ENCODE assay signal across 8 mouse cellular contexts in genomic region chr11:85138776-85139474, GRCm38 (mm10). TPM values are rescaled to one million over a fixed set of nuclear protein-coding genes. Genes with fewer than 3 reads are reported as not detected.
DNase-seq lines count a peak whose midpoint lies in the region; ATAC-seq and TF ChIP-seq lines count a peak whose summit lies in the region.

No protein-coding gene starts in this region.

- peak overlapping the region; percentile 76 for H3K4me2 ChIP-seq in forebrain, embryonic 12.5 days
- peak overlapping the region; percentile 67 for H3K4me2 ChIP-seq in intestine, embryonic 14.5 days (ENCODE audit: low read length)
- H3K4me2 ChIP-seq in limb, embryonic 13.5 days (replicated peaks), result peak overlapping the region; percentile 68
- H3K4me2 ChIP-seq in neural tube, embryonic 11.5 days (ENCODE audit: low read depth), result peak overlapping the region; percentile 64

- peaks cover 14% of the 10 kb centered on the region for H3K4me1 ChIP-seq in forebrain, embryonic 12.5 days
- H3K4me1 ChIP-seq in intestine, embryonic 14.5 days (replicated peaks; ENCODE audit: control insufficient read depth, insufficient read depth, low read length), result no peaks in the 10 kb centered on the region; the same call in 1 of the 2 replicates
- peaks cover 11% of the 10 kb centered on the region for H3K4me1 ChIP-seq in limb, embryonic 13.5 days
- H3K4me1 ChIP-seq in neural tube, embryonic 11.5 days (ENCODE audit: control insufficient read depth, insufficient read depth, low read length), result no peaks in the 10 kb centered on the region

- no peaks in the 10 kb centered on the region for H3K36me3 ChIP-seq in forebrain, embryonic 12.5 days (replicated peaks)
- H3K36me3 ChIP-seq in intestine, embryonic 14.5 days (ENCODE audit: control insufficient read depth, insufficient read depth, low read length), result no peaks in the 10 kb centered on the region
- no peaks in the 10 kb centered on the region for H3K36me3 ChIP-seq in limb, embryonic 13.5 days
- H3K36me3 ChIP-seq in neural tube, embryonic 11.5 days (ENCODE audit: control insufficient read depth, insufficient read depth, low read length), result no peaks in the 10 kb centered on the region

- no peak for TF ChIP-seq CTCF in brain, embryonic 14.5 days (IDR thresholded peaks at IDR 0.05; ENCODE audit: borderline replicate concordance, extremely low read depth, insufficient read depth, insufficient read length)

- no peaks in the 10 kb centered on the region for H3K27me3 ChIP-seq in forebrain, embryonic 12.5 days
- no peaks in the 10 kb centered on the region for H3K27me3 ChIP-seq in intestine, embryonic 14.5 days (replicated peaks; ENCODE audit: control insufficient read depth, insufficient read depth, low read length)
- no peaks in the 10 kb centered on the region for H3K27me3 ChIP-seq in limb, embryonic 13.5 days
- no peaks in the 10 kb centered on the region for H3K27me3 ChIP-seq in neural tube, embryonic 11.5 days (ENCODE audit: control insufficient read depth, insufficient read depth, low read length)

- H3K9ac ChIP-seq in forebrain, embryonic 12.5 days, result peak overlapping the region; percentile 91
- peak overlapping the region; percentile 72 for H3K9ac ChIP-seq in intestine, embryonic 14.5 days (ENCODE audit: low read length)
- H3K9ac ChIP-seq in limb, embryonic 13.5 days, result peak overlapping the region; percentile 81
- H3K9ac ChIP-seq in neural tube, embryonic 11.5 days (ENCODE audit: low read length), result peak overlapping the region; percentile 79

- peak overlapping the region; percentile 79 for H3K4me3 ChIP-seq in forebrain, embryonic 12.5 days (replicated peaks)
- H3K4me3 ChIP-seq in intestine, embryonic 14.5 days (ENCODE audit: low read depth, low read length), result peak overlapping the region; percentile 78
- peak overlapping the region; percentile 77 for H3K4me3 ChIP-seq in limb, embryonic 13.5 days
- H3K4me3 ChIP-seq in neural tube, embryonic 11.5 days (ENCODE audit: low read depth, low read length), result peak overlapping the region; percentile 91

- no peak for ATAC-seq in forebrain, embryonic 12.5 days (ENCODE audit: low FRiP score)
- ATAC-seq in intestine, embryonic 14.5 days (replicated peaks; ENCODE audit: low FRiP score, low TSS enrichment, low read depth), result no peak
- ATAC-seq in limb, embryonic 13.5 days (ENCODE audit: low FRiP score, low read depth), result no peak
- ATAC-seq in neural tube, embryonic 11.5 days (ENCODE audit: insufficient read depth, low FRiP score, low TSS enrichment), result no peak

- H3K9me3 ChIP-seq in forebrain, embryonic 12.5 days, result no peaks in the 10 kb centered on the region
- no peaks in the 10 kb centered on the region for H3K9me3 ChIP-seq in intestine, embryonic 14.5 days (ENCODE audit: control insufficient read depth, low read length)
- no peaks in the 10 kb centered on the region for H3K9me3 ChIP-seq in limb, embryonic 13.5 days
- H3K9me3 ChIP-seq in neural tube, embryonic 11.5 days (ENCODE audit: control insufficient read depth, low read length), result no peaks in the 10 kb centered on the region

- H3K27ac ChIP-seq in forebrain, embryonic 12.5 days, result peak overlapping the region; percentile 77
- H3K27ac ChIP-seq in intestine, embryonic 14.5 days (ENCODE audit: low read depth), result peak overlapping the region; percentile 67; the same call in 1 of the 2 replicates
- peak overlapping the region; percentile 67; the same call in 1 of the 2 replicates for H3K27ac ChIP-seq in limb, embryonic 13.5 days
- H3K27ac ChIP-seq in neural tube, embryonic 11.5 days (ENCODE audit: low read depth, low read length), result peak overlapping the region; percentile 73

- DNase-seq in layer of hippocampus, adult 11-12 months (ENCODE audit: low spot score), result peak; percentile 12
- DNase-seq in layer of hippocampus, adult 9-10 months (ENCODE audit: low spot score), result no peak
- peak; percentile 71 for DNase-seq in brain, embryonic 14.5 days (ENCODE audit: low read depth)
- peak; percentile 57 for DNase-seq in intestine, embryonic 14.5 days (ENCODE audit: low spot score)
- peak; percentile 9 for DNase-seq in neural tube, embryonic 11.5 days (ENCODE audit: low spot score)
- no peak for DNase-seq in gastrocnemius, postnatal 36 days

- intact Hi-C loops in gastrocnemius, postnatal 36 days (cut with DNase I), result no loop called here

- TF ChIP-seq POLR2A in brain, embryonic 14.5 days (IDR thresholded peaks at IDR 0.05; ENCODE audit: borderline replicate concordance, extremely low read depth, insufficient read depth, insufficient read length, poor library complexity, severe bottlenecking), result no peak

- WGBS in forebrain, embryonic 12.5 days, result 2% methylated on average over 17 of the region's 17 CpGs
- WGBS in intestine, embryonic 14.5 days, result 1% methylated on average over 17 of the region's 17 CpGs
- WGBS in limb, embryonic 13.5 days, result 1% methylated on average over 17 of the region's 17 CpGs
- WGBS in neural tube, embryonic 11.5 days, result 2% methylated on average over 17 of the region's 17 CpGs

RNA-seq across cellular contexts. Expression of gene Usp32, which starts 1.0 kb away (rescaled TPM):
- 20.5 and 31.9 TPM in 2 replicates for polyA plus RNA-seq in brain, embryonic 14.5 days (2012; rRNA removed)
- 7.8 and 8.5 TPM in 2 replicates for polyA plus RNA-seq in forebrain, embryonic 12.5 days (2016; fragmentation: Nextera tagmentation; extraction: Ambion mirVana)
- polyA plus RNA-seq in intestine, embryonic 14.5 days (2014; fragmentation: Nextera tagmentation; extraction: Ambion mirVana), result 5.5 and 5.7 TPM in 2 replicates
- 3.7 and 4.5 TPM in 2 replicates for polyA plus RNA-seq in limb, embryonic 13.5 days (2015; fragmentation: Nextera tagmentation; extraction: Ambion mirVana)
- polyA plus RNA-seq in neural tube, embryonic 11.5 days (2014; fragmentation: Nextera tagmentation; extraction: Ambion mirVana), result 7.9 and 8.6 TPM in 2 replicates
- 10 to 100 TPM in 1 of 2 experiments, 1 to 10 TPM in 1; 8.0 to 10.6 TPM for total RNA-seq in gastrocnemius, postnatal 36 days (2021)

RNA-seq across cellular contexts. Expression of gene 1700125H20Rik, which starts 31.3 kb away (rescaled TPM):
- 0.11 and 0.45 TPM in 2 replicates for polyA plus RNA-seq in brain, embryonic 14.5 days (2012; rRNA removed)
- 0.40 and 0.51 TPM in 2 replicates for polyA plus RNA-seq in forebrain, embryonic 12.5 days (2016; fragmentation: Nextera tagmentation; extraction: Ambion mirVana)
- not detected in 2 replicates for polyA plus RNA-seq in intestine, embryonic 14.5 days (2014; fragmentation: Nextera tagmentation; extraction: Ambion mirVana)
- 0.40 and 0.52 TPM in 2 replicates for polyA plus RNA-seq in limb, embryonic 13.5 days (2015; fragmentation: Nextera tagmentation; extraction: Ambion mirVana)
- polyA plus RNA-seq in neural tube, embryonic 11.5 days (2014; fragmentation: Nextera tagmentation; extraction: Ambion mirVana), result 0.60 TPM in 1 of 2 replicates, not detected in the other
- total RNA-seq in gastrocnemius, postnatal 36 days (2021), result not detected

Comparison
In these comparisons a context has a peak if more than half of its experiments do, and no peak if none do; other contexts are left out.
1. DNase-seq: peak in layer of hippocampus, adult 11-12 months (single experiment), brain, embryonic 14.5 days (single experiment), intestine, embryonic 14.5 days (single experiment) and neural tube, embryonic 11.5 days (single experiment); none in layer of hippocampus, adult 9-10 months (single experiment) and gastrocnemius, postnatal 36 days (0 of 2).
2. Peak in every context shown above with its lines, with median percentiles within 50 percentile points of each other: H3K27ac ChIP-seq, H3K4me2 ChIP-seq, H3K4me3 ChIP-seq and H3K9ac ChIP-seq.